Mouse (Mus musculus) limb, embryonic 10.5 days (tissue): ENCODE measurements at regions not wholly inside any gene's neighbourhood (a gene's known extent, or its start where the extent isn't known, plus 50 kb on each side); places are given as distances from the start of the nearest gene placed in this dataset.

ENCODE experiments used
- DNase-seq: peaks from one replicate; pipeline ENCODE4 v3.0.0-alpha.2; 2017; ENCODE audit warnings: low spot score
- H3K27ac ChIP-seq: fragments of 300-500 bp; sonication (generic); 2 replicates; pipeline ENCODE4 v1.5.1; 2016; ENCODE audit warnings: mild to moderate bottlenecking
- H3K27me3 ChIP-seq: fragments of 300-500 bp; sonication (generic); 2 replicates; pipeline ENCODE4 v1.6.1; 2016; ENCODE audit warnings: low read depth, mild to moderate bottlenecking; ENCODE audit not compliant: poor library complexity, severe bottlenecking
- H3K36me3 ChIP-seq: fragments of 300-500 bp; sonication (generic); 2 replicates; pipeline ENCODE4 v1.6.1; 2016; ENCODE audit warnings: mild to moderate bottlenecking, moderate library complexity
- H3K4me1 ChIP-seq: fragments of 300-500 bp; sonication (generic); 2 replicates; pipeline ENCODE4 v1.6.1; 2016
- H3K4me3 ChIP-seq: fragments of 300-500 bp; sonication (generic); 2 replicates; pipeline ENCODE4 v1.5.1; 2016; ENCODE audit warnings: mild to moderate bottlenecking, moderate library complexity
- H3K9me3 ChIP-seq: fragments of 300-500 bp; sonication (generic); replicated peaks from 2 replicates; pipeline ENCODE4 v1.6.1; 2016; ENCODE audit warnings: mild to moderate bottlenecking
- WGBS: fragments of 180-500 bp; shearing (Covaris S2); methylation state at CpG from one replicate; pipeline ENCODE4 v1.1.7; 2016; 5-methylcytosine and 5-hydroxymethylcytosine counted together

GRCm38 (mm10) chr9:27242325-27242724, 56.7 kb upstream of the Igsf9b start:
- no peaks in the 10 kb centered on the region for H3K36me3 ChIP-seq
- WGBS: 34% methylated on average over 3 of the region's 3 CpGs

GRCm38 (mm10) chr9:27240926-27241325, 58.1 kb upstream of the Igsf9b start:
- Histone ChIP-seq H3K4me3 (no peak overlapping the region), H3K27me3 (no peaks in the 10 kb centered on the region), H3K27ac (no peak overlapping the region), H3K36me3 (no peaks in the 10 kb centered on the region), H3K9me3 (no peaks in the 10 kb centered on the region), H3K4me1 (no peaks in the 10 kb centered on the region)
- WGBS: 81% methylated on average over 3 of the region's 3 CpGs
- DNase-seq: no peak

More at GRCm38 (mm10) chr9:27242325-27242724, 56.7 kb upstream of the Igsf9b start:
- Histone ChIP-seq H3K27me3 (no peaks in the 10 kb centered on the region), H3K4me1 (no peaks in the 10 kb centered on the region), H3K4me3 (no peak overlapping the region), H3K9me3 (no peaks in the 10 kb centered on the region), H3K27ac (no peak overlapping the region)
- no peak for DNase-seq

GRCm38 (mm10) chr9:27240491-27240890, 58.5 kb upstream of the Igsf9b start:
- no peak overlapping the region for H3K4me3 ChIP-seq
- H3K27me3 ChIP-seq: no peaks in the 10 kb centered on the region
- WGBS: 97% methylated on average over 3 of the region's 3 CpGs
- DNase-seq: no peak
- H3K4me1 ChIP-seq: no peaks in the 10 kb centered on the region
- H3K27ac ChIP-seq: no peak overlapping the region
- no peaks in the 10 kb centered on the region for H3K36me3 ChIP-seq
- H3K9me3 ChIP-seq: no peaks in the 10 kb centered on the region

- H3K4me1 ChIP-seq: no peaks in the 10 kb centered on the region
- no peaks in the 10 kb centered on the region for H3K27me3 ChIP-seq
- no peak overlapping the region for H3K4me3 ChIP-seq
- no peaks in the 10 kb centered on the region for H3K9me3 ChIP-seq
- no peak overlapping the region for H3K27ac ChIP-seq
- no peak for DNase-seq
- 88% methylated on average over 4 of the region's 4 CpGs for WGBS
- no peaks in the 10 kb centered on the region for H3K36me3 ChIP-seq
These were observed 66.3 kb upstream of the Igsf9b start for GRCm38 (mm10) chr9:27232692-27233091.

- Histone ChIP-seq H3K4me3 (no peak overlapping the region), H3K27me3 (no peaks in the 10 kb centered on the region), H3K9me3 (no peaks in the 10 kb centered on the region), H3K36me3 (no peaks in the 10 kb centered on the region), H3K4me1 (no peaks in the 10 kb centered on the region), H3K27ac (no peak overlapping the region)
- peak; percentile 2 for DNase-seq
- 91% methylated on average over 7 of the region's 7 CpGs for WGBS
These were observed 71.5 kb upstream of the Igsf9b start for GRCm38 (mm10) chr9:27227458-27227857.

- no peaks in the 10 kb centered on the region for H3K36me3 ChIP-seq
- WGBS: 78% methylated on average over 7 of the region's 7 CpGs
- no peak overlapping the region for H3K27ac ChIP-seq
- H3K4me1 ChIP-seq: no peaks in the 10 kb centered on the region
- no peaks in the 10 kb centered on the region for H3K9me3 ChIP-seq
- peak; percentile 36 for DNase-seq
- H3K4me3 ChIP-seq: no peak overlapping the region
- H3K27me3 ChIP-seq: no peaks in the 10 kb centered on the region
These were observed 66.0 kb upstream of the Jam3 start for GRCm38 (mm10) chr9:27221183-27221582.

- 94% methylated on average over 7 of the region's 7 CpGs for WGBS
- H3K27ac ChIP-seq: no peak overlapping the region
- H3K4me1 ChIP-seq: no peaks in the 10 kb centered on the region
- no peaks in the 10 kb centered on the region for H3K36me3 ChIP-seq
- H3K27me3 ChIP-seq: no peaks in the 10 kb centered on the region
- H3K9me3 ChIP-seq: no peaks in the 10 kb centered on the region
- DNase-seq: no peak
- no peak overlapping the region for H3K4me3 ChIP-seq
These were observed 60.8 kb upstream of the Jam3 start for GRCm38 (mm10) chr9:27216024-27216423.

GRCm38 (mm10) chr9:27214023-27214422, 58.8 kb upstream of the Jam3 start:
- no peaks in the 10 kb centered on the region for H3K36me3 ChIP-seq
- no peaks in the 10 kb centered on the region for H3K27me3 ChIP-seq
- no peaks in the 10 kb centered on the region for H3K9me3 ChIP-seq
- H3K27ac ChIP-seq: no peak overlapping the region
- WGBS: 95% methylated on average over 3 of the region's 3 CpGs
- no peak for DNase-seq
- H3K4me1 ChIP-seq: no peaks in the 10 kb centered on the region
- H3K4me3 ChIP-seq: no peak overlapping the region

GRCm38 (mm10) chr9:27208840-27209239, 53.6 kb upstream of the Jam3 start:
- no peaks in the 10 kb centered on the region for H3K36me3 ChIP-seq
- no peaks in the 10 kb centered on the region for H3K9me3 ChIP-seq
- H3K27me3 ChIP-seq: peaks cover 3% of the 10 kb centered on the region; the same call in 1 of the 2 replicates
- no peaks in the 10 kb centered on the region for H3K4me1 ChIP-seq
- no peak overlapping the region for H3K4me3 ChIP-seq
- no peak overlapping the region for H3K27ac ChIP-seq
- WGBS: 67% methylated on average over 3 of the region's 3 CpGs
- no peak for DNase-seq
